Mouse (Mus musculus): ENCODE measurements around the gene Rab17.

Rab17 gene

GRCm38 (mm10) chr1:90995916-90996315 is 26.5 kb upstream of the Rab17 start:
- DNase-seq (ENCODE audit: low read depth), result no peak

GRCm38 (mm10) chr1:90981346-90981745 is 11.9 kb upstream of the Rab17 start:
- DNase-seq (ENCODE audit: low read depth), result no peak

GRCm38 (mm10) chr1:90980638-90981330 is 11.3 kb upstream of the Rab17 start:
- peak; percentile 55 for DNase-seq (ENCODE audit: low read depth)

GRCm38 (mm10) chr1:90975960-90976359 is 6.5 kb upstream of the Rab17 start:
- DNase-seq (ENCODE audit: low read depth), result no peak

- DNase-seq (ENCODE audit: low read depth), result peak; percentile 97
Observed at GRCm38 (mm10) chr1:90974906-90975649, 5.6 kb upstream of the Rab17 start.

GRCm38 (mm10) chr1:90973574-90973911 is 4.1 kb upstream of the Rab17 start:
- DNase-seq (ENCODE audit: low read depth), result no peak

- DNase-seq (ENCODE audit: low read depth), result peak; percentile 77
Observed at GRCm38 (mm10) chr1:90972911-90973573, 3.6 kb upstream of the Rab17 start.

GRCm38 (mm10) chr1:90969881-90970390 is 475 bp upstream of the Rab17 start:
- no peak for DNase-seq (ENCODE audit: low read depth)

- no peak for DNase-seq (ENCODE audit: low read depth)
Observed at GRCm38 (mm10) chr1:90968649-90969048, 812 bp downstream of the Rab17 start.

GRCm38 (mm10) chr1:90967583-90967982 is 1.9 kb downstream of the Rab17 start:
- no peak for DNase-seq (ENCODE audit: low read depth)

GRCm38 (mm10) chr1:90962994-90963393 is 6.5 kb downstream of the Rab17 start:
- no peak for DNase-seq (ENCODE audit: low read depth)

GRCm38 (mm10) chr1:90962526-90962925 is 6.9 kb downstream of the Rab17 start:
- no peak for DNase-seq (ENCODE audit: low read depth)

- peak; percentile 20 for DNase-seq (ENCODE audit: low read depth)
Observed at GRCm38 (mm10) chr1:90956245-90957096, 13.0 kb downstream of the Rab17 start.

GRCm38 (mm10) chr1:90953688-90954087 is 15.8 kb downstream of the Rab17 start:
- no peak for DNase-seq (ENCODE audit: low read depth)

GRCm38 (mm10) chr1:90952808-90953207 is 16.7 kb downstream of the Rab17 start, which contains the start of gene Prlh:
Gene Prlh (plus strand): TSS chr1:90953108.
- DNase-seq (ENCODE audit: low read depth), result no peak

- no peak for DNase-seq (ENCODE audit: low read depth)
Observed at GRCm38 (mm10) chr1:90951670-90952069, 17.8 kb downstream of the Rab17 start.

- DNase-seq (ENCODE audit: low read depth), result no peak
Observed at GRCm38 (mm10) chr1:90949309-90949708, 20.2 kb downstream of the Rab17 start.

- no peak for DNase-seq (ENCODE audit: low read depth)
Observed at GRCm38 (mm10) chr1:90947252-90947651, 22.2 kb downstream of the Rab17 start.

GRCm38 (mm10) chr1:90945171-90945570 is 24.3 kb downstream of the Rab17 start:
- DNase-seq (ENCODE audit: low read depth), result no peak

GRCm38 (mm10) chr1:90939980-90940379 is 29.5 kb downstream of the Rab17 start:
- DNase-seq (ENCODE audit: low read depth), result no peak

GRCm38 (mm10) chr1:90936990-90937389 is 32.5 kb downstream of the Rab17 start:
- no peak for DNase-seq (ENCODE audit: low read depth)

- no peak for DNase-seq (ENCODE audit: low read depth)
Observed at GRCm38 (mm10) chr1:90933001-90933400, 36.5 kb downstream of the Rab17 start.
